In genomic region chr8:83049171-83049601, GRCm38 (mm10) we compare ENCODE assay signal across 9 mouse cellular contexts.
DNase-seq lines count a peak whose midpoint lies in the region; ATAC-seq and TF ChIP-seq lines count a peak whose summit lies in the region.
"Had no signal": no experiment of that assay in that cellular context is flagged by ENCODE, and none has a peak within 500 bp of the region (broad histone marks: within the 10 kb centered on the region; RNA-seq: fewer than 3 reads in every experiment).

No protein-coding gene starts in this region.

- WGBS in kidney, postnatal 0 days: 51% methylated on average over 7 of the region's 7 CpGs
- WGBS in forebrain, embryonic 13.5 days: 46% methylated on average over 7 of the region's 7 CpGs
- WGBS in hindbrain, postnatal 0 days: 33% methylated on average over 7 of the region's 7 CpGs
- 46% methylated on average over 7 of the region's 7 CpGs for WGBS in neural tube, embryonic 13.5 days

- H3K4me3 ChIP-seq in kidney, postnatal 0 days (replicated peaks; ENCODE audit: low read depth, low read length): no peak overlapping the region
- no peak overlapping the region for H3K4me3 ChIP-seq in forebrain, embryonic 13.5 days
- H3K4me3 ChIP-seq in hindbrain, postnatal 0 days (ENCODE audit: low read length): no peak overlapping the region
- H3K4me3 ChIP-seq in neural tube, embryonic 13.5 days: no peak overlapping the region

- DNase-seq in kidney, postnatal 0 days (ENCODE audit: low spot score): peak; percentile 36
- DNase-seq in kidney, adult 8-10 months: no peak
- DNase-seq in hindbrain, postnatal 0 days (ENCODE audit: low spot score): peak; percentile 37
- DNase-seq in cerebellum, adult 8-10 months: no peak
- no peak for DNase-seq in spleen, adult 18-20 months
- DNase-seq in testis, postnatal 14 days (ENCODE audit: low spot score): no peak

- TF ChIP-seq CTCF in kidney, postnatal 0 days (IDR thresholded peaks at IDR 0.05; ENCODE audit: low read depth): no peak
- TF ChIP-seq CTCF in hindbrain, postnatal 0 days (IDR thresholded peaks at IDR 0.05; ENCODE audit: low read depth): no peak

- H3K9ac ChIP-seq in kidney, postnatal 0 days (ENCODE audit: low read depth, low read length): no peak overlapping the region
- H3K9ac ChIP-seq in forebrain, embryonic 13.5 days: no peak overlapping the region
- H3K9ac ChIP-seq in hindbrain, postnatal 0 days (replicated peaks; ENCODE audit: low read length): no peak overlapping the region
- H3K9ac ChIP-seq in neural tube, embryonic 13.5 days: no peak overlapping the region

- no peak overlapping the region for H3K27ac ChIP-seq in kidney, postnatal 0 days
- peak overlapping the region; percentile 64 for H3K27ac ChIP-seq in forebrain, embryonic 13.5 days
- H3K27ac ChIP-seq in hindbrain, postnatal 0 days: no peak overlapping the region
- peak overlapping the region; percentile 61; the same call in 1 of the 2 replicates for H3K27ac ChIP-seq in neural tube, embryonic 13.5 days (replicated peaks)
- H3K27ac ChIP-seq: macrophage had no signal

- H3K27me3 ChIP-seq in kidney, postnatal 0 days (ENCODE audit: insufficient read depth, low read length): no peaks in the 10 kb centered on the region
- H3K27me3 ChIP-seq in forebrain, embryonic 13.5 days: no peaks in the 10 kb centered on the region
- H3K27me3 ChIP-seq in hindbrain, postnatal 0 days (ENCODE audit: insufficient read depth, low read length): no peaks in the 10 kb centered on the region
- H3K27me3 ChIP-seq in neural tube, embryonic 13.5 days: no peaks in the 10 kb centered on the region

- H3K9me3 ChIP-seq in kidney, postnatal 0 days (replicated peaks; ENCODE audit: low read length): no peaks in the 10 kb centered on the region
- no peaks in the 10 kb centered on the region for H3K9me3 ChIP-seq in forebrain, embryonic 13.5 days (replicated peaks)
- H3K9me3 ChIP-seq in hindbrain, postnatal 0 days (ENCODE audit: low read length): no peaks in the 10 kb centered on the region
- no peaks in the 10 kb centered on the region for H3K9me3 ChIP-seq in neural tube, embryonic 13.5 days

- no peak overlapping the region for H3K4me2 ChIP-seq in kidney, postnatal 0 days (ENCODE audit: low read length)
- H3K4me2 ChIP-seq in forebrain, embryonic 13.5 days: no peak overlapping the region
- H3K4me2 ChIP-seq in hindbrain, postnatal 0 days (ENCODE audit: low read depth, low read length): no peak overlapping the region
- no peak overlapping the region for H3K4me2 ChIP-seq in neural tube, embryonic 13.5 days

- H3K36me3 ChIP-seq in kidney, postnatal 0 days (ENCODE audit: insufficient read depth, low read length): no peaks in the 10 kb centered on the region
- H3K36me3 ChIP-seq in forebrain, embryonic 13.5 days (ENCODE audit: poor library complexity, severe bottlenecking): no peaks in the 10 kb centered on the region
- H3K36me3 ChIP-seq in hindbrain, postnatal 0 days (ENCODE audit: insufficient read depth, low read length): no peaks in the 10 kb centered on the region
- H3K36me3 ChIP-seq in neural tube, embryonic 13.5 days: no peaks in the 10 kb centered on the region

- ATAC-seq in kidney, postnatal 0 days (replicated peaks; ENCODE audit: low FRiP score, low read depth): no peak
- peak; percentile 76 for ATAC-seq in forebrain, embryonic 13.5 days
- ATAC-seq in hindbrain, postnatal 0 days: peak; percentile 43
- ATAC-seq in neural tube, embryonic 13.5 days (ENCODE audit: low read depth): 0 out of 2 replicates have a peak, but pooled peaks have one; percentile 48

- H3K4me1 ChIP-seq in kidney, postnatal 0 days (replicated peaks; ENCODE audit: insufficient read depth, low read length): no peaks in the 10 kb centered on the region
- H3K4me1 ChIP-seq in forebrain, embryonic 13.5 days: peaks cover 16% of the 10 kb centered on the region
- 0 out of 2 replicates have a peak, but pooled peaks cover 7% of the 10 kb centered on the region for H3K4me1 ChIP-seq in hindbrain, postnatal 0 days (ENCODE audit: insufficient read depth, low read length)
- peaks cover 21% of the 10 kb centered on the region for H3K4me1 ChIP-seq in neural tube, embryonic 13.5 days (replicated peaks)

Comparison
In these comparisons a context has a peak if more than half of its experiments do, and no peak if none do; other contexts are left out.
1. DNase-seq: peak in kidney, postnatal 0 days (single experiment) and hindbrain, postnatal 0 days (single experiment); none in kidney, adult 8-10 months (0 of 2), cerebellum, adult 8-10 months (single experiment), spleen, adult 18-20 months (0 of 2) and testis, postnatal 14 days (single experiment).
2. H3K27ac ChIP-seq: peak in forebrain, embryonic 13.5 days (single experiment) and neural tube, embryonic 13.5 days (single experiment); none in kidney, postnatal 0 days (single experiment) and hindbrain, postnatal 0 days (single experiment).